Mouse (Mus musculus) ZHBTc4 (cell line): Measurements from ENCODE around the gene Zbtb40.

Experiments used
- DNase-seq: peaks from one replicate; pipeline ENCODE4 v3.0.0-alpha.2; 2011; ENCODE audit warnings: low read depth, low spot score

Gene Zbtb40

DNA sequence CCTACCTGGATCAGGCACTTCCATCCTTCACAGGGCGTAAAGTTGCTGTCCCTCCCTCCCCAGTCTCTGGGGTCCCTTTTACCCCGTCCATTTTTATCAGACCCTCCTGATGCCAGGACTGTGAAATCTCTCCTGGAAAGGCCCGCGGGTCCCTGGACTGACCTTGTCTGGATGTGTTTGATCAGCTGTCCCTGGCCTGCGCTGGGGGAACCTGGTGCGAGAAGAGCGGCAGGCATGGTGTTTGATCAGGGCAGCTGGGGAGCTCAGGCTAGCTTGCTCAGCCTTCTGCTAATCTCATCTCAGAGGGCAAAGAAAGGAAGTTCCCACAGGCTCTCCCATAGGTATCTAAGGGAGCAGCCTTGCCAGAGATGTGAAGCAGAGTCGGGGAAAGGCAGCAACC is 71.4 kb downstream of the Zbtb40 start:
- DNase-seq: no peak

DNA sequence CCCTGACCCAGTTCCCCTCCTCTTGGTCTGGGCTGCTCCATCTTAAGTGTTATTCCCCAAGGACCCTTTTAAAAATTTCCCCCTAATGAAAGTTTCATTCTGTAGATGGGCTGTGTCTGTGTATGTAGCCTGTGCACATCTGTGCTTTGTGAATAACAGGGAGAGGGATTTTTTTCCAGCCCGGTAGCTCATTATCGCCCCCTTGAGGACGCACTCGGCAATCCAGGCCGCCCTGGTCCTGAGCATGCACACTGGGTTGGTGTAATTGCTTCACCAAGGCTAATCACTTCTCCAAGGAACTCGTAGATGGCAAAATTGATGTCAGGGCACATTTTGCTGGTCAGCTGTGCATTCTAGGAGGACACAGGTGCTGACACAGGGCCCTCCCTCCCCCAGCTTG is 77.7 kb downstream of the Zbtb40 start:
- DNase-seq: peak; percentile 66

- peak; percentile 34 for DNase-seq
Measured at GRCm38 (mm10) chr4:136969503-136970276, 78.9 kb downstream of the Zbtb40 start.

DNA sequence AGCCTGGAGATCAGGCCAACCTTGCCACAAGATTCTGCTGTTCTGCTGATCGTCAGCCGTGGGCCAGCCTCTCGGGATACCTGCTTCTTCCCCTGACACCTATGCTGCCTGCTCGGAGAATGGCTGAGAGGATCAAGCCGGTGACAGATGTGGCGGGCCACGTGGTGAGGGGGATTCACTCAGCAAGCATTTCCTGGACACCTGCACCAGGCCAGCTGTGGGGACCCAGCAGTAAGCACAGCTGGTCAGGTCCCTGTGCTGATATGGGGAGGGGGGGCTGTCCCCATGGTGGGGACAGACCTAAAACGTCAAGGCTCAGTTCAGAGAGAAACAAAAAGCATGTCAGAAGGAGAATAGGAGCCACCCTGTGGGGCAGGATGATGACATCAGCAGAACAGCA is 79.5 kb downstream of the Zbtb40 start:
- no peak for DNase-seq

DNA sequence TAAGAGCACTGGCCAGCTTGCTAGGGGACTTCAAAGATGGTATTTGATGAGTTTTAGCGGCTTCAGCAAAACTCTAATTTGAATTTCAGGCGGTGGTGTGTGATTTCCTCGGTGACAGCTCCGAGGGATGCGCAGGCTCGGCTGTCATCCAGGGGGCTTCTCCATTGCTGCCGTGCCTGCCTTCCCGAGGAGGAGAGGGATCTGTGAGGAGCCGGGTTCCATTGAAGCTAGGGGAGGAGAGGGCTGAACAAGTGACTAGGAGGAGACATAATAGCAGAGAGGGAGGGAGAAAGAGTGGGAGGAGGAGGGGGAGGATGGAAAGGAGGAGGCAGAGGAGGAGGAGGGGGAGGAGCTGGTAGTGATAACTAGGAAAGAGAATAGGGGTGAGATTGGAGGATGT is 81.1 kb downstream of the Zbtb40 start:
- DNase-seq: no peak

GRCm38 (mm10) chr4:136966493-136967390 is 81.9 kb downstream of the Zbtb40 start:
- DNase-seq: no peak

- DNase-seq: no peak
Measured at GRCm38 (mm10) chr4:136964990-136965421, 83.6 kb downstream of the Zbtb40 start.

GRCm38 (mm10) chr4:136962447-136962846 is 86.2 kb downstream of the Zbtb40 start:
- DNase-seq: no peak

DNA sequence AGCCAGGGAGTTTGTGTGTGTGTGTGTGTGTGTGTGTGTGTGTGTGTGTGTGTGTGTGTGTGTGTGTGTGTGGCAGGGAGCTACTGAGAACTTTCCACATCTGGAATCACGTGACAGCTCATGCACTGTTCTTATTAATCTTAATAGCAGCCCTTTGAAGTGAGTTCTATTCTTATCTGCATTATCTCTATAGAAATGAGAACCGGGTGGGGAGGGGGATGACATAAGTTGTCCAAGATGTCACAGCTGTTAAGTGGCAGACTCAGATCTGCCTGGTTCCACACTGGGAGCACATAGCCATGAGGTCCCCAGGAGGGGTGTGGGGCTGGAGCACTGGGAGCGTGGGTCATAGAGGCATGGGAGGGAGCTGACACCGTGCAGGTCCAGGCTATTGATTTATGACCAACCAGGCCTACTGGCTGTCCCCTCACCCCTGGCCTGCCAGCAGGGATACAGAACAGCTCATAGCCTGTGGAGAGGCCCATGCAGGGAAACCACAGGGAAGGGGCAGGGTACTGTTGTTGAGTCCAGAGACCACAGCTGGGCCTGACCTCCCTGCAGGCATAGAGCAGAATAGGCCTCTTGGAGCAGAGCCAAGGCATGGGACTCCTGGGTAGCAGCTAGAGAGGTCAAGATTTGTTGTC is 86.8 kb downstream of the Zbtb40 start:
- DNase-seq: no peak

GRCm38 (mm10) chr4:136960581-136960980 is 88.0 kb downstream of the Zbtb40 start:
- DNase-seq: no peak

GRCm38 (mm10) chr4:136960068-136960467 is 88.5 kb downstream of the Zbtb40 start:
- no peak for DNase-seq

DNA sequence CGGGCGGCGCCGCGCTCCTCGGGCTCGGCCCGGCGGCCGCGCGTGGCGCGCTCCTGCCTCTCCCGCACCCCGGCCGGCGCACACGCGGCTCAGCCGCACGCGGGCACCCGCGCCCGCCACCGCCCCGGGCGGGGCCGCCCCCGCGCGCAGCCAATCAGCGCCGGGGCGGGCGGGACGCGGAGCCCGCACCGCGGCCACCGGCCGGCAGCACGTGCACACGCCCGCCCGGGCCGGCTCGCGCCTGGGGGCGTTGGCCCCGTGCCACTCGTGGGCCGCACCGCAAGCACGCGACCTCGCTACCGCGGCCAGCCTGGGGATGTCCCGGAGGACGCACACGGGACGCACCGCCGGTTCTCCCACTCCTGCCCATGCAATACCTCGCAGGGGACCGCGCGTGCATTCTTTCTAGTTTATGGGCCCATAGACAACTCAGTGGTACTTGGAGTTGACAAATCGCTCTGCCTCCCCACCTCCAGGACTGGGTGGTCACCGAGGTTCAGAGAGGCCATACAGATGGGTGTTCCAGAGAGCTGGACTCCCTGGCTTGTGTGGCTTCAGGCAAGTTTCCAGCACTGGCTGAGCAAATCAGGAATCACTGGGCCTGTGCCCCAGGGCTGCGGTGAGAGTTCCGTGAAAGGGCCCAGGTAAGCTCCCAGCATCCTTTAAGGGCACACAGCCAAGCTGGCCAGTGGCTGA is 91.7 kb downstream of the Zbtb40 start, which contains the start of gene Epha8:
Gene Epha8 (minus strand): TSS at position 66 of the 696 bp plus-strand sequence.
- no peak for DNase-seq

GRCm38 (mm10) chr4:136954562-136954961 is 94.0 kb downstream of the Zbtb40 start:
- no peak for DNase-seq

DNA sequence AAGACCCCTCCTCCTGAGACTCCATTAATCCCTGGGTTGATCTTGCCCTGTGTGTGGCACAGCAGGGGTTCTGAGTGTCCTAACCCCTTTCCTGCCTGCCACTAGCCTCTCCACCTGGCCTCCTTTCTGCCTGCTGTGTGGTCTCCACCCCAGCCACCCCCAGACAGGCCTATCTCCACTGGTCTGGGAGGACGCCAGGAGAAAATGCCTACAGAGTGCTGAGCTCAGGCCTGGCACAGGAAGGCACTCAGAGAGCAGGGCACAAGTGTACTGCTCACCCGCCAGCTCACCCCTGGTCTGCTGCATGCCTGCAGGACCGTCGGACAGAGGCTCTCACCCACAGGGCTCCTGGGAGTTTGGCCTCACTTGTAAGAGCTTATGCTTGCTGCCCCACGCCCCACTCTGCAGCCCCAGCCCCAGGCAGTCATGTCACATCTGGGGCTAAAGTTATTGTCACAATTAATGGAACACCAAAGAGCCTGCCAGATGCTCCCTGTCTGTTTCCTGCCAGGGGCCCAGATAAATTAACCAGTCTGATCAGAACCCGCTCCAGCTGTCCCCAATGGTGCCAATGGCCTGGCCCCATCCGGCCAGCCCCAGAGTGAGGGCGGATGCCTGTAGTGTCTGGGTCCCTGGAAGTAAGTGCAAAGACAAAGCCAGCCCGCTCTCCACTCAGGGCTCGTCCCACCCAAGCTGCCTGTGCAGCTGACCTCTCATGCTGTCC is 99.2 kb downstream of the Zbtb40 start:
- DNase-seq: no peak

DNA sequence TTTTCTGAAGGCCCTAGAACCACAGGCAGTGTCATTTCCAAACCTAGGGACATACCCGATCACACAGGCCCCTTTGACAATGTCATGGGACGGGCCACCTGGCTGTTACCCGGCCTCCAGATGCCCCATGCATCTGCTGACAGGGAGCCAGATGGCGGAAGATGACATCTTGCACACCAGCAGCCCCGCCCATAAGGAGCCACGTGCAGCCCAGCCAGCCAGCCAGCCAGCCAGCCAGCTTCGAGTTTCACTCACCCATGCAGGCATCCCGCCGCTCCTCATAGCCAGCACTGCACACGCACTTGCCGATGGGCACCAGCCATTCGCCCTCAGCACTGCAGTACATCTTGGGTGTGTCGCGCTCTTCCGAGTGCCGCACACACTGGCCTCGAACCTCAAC is 103.2 kb downstream of the Zbtb40 start:
- peak; percentile 51 for DNase-seq

- no peak for DNase-seq
Measured at GRCm38 (mm10) chr4:136944558-136945350, 103.8 kb downstream of the Zbtb40 start.

GRCm38 (mm10) chr4:136943175-136943574 is 105.4 kb downstream of the Zbtb40 start:
- DNase-seq: no peak

- no peak for DNase-seq
Measured at GRCm38 (mm10) chr4:136942761-136943160, 105.8 kb downstream of the Zbtb40 start.

DNA sequence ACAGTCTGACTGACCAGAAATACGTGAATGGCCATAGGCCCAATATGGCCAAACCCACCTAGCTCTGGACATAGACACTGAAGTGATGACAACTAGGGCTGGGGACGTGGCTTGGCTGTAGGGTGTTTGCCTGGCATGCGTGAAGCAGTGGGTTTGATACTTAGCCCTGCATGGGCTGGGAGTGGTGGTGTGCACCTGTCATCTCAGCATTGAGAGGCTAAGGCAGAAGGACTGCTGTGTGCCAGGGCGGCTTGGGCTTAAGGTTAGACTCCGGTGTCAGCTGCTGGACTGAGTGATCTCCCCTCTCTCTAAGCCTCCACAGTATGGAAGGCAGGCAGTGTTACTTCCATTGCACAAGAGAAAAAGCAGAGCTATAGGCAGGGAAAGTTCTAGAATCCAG is 110.7 kb downstream of the Zbtb40 start:
- DNase-seq: no peak

DNA sequence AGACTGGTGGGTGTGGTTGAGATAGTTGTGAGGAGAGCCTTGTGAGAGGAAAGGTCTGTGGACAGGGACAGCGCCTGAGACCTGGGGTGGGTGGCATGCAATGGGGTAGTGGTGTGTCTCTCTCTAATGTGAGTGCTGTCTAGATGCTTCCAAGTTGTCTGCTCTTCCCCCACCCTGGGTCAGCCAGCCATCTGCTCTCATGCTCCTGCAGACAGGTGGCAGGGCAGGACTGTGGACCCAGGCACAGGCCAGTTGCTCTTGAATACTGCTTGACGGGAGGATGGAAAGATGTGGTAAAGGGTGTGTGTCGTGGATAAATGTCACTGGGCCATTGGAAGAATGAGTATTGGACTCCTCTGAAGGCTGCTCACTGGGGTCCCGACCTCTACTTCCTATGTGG is 111.3 kb downstream of the Zbtb40 start:
- DNase-seq: no peak
